Mouse (Mus musculus): Measurements from ENCODE around the gene Rab7.
"Not testable (repeated sequence)": the region's sequence is repeated elsewhere in the genome, so short reads cannot be mapped to it uniquely, and the experiment has no call there.

DNA sequence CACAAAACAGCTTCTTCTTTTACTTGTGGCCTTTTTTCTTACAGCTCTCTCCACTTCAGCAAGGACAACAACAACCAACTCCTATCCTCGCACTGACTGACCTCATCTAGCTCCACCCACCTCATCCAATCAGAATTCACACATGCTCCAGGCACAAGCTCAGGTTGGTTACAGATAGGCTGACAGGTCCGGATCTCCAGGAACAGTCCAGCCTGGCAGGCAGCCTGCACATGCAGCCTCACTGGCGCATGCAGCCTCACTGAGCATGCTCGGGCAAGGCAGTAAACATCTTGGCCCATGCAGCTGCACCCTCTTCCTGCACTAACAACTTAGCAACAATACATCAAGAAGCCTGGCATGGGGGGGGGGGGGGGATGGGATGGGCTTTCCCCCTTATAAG is 82.6 kb downstream of the Rab7 start:
- not testable (repeated sequence) for TF ChIP-seq CTCF (IDR thresholded peaks at IDR 0.05; ENCODE audit: borderline replicate concordance, extremely low read depth, insufficient read depth, insufficient read length); POLR2A (IDR thresholded peaks at IDR 0.05; ENCODE audit: borderline replicate concordance, extremely low read depth, insufficient read depth, insufficient read length, poor library complexity, severe bottlenecking)

Data from brain, embryonic 14.5 days (tissue).